Mouse (Mus musculus): ENCODE data around the gene Dynlt1b. TPM values are rescaled to one million over a fixed set of nuclear protein-coding genes. Genes with fewer than 3 reads are reported as not detected.
A peak's percentile ranks its signal among the peaks of the same experiment; 100 is the strongest.
"Not testable (repeated sequence)": the region's sequence is repeated elsewhere in the genome, so short reads cannot be mapped to it uniquely, and the experiment has no call there.

Dynlt1b gene
- total and polyA plus RNA-seq, 2 experiments from 2014 or later, result 264 to 558 TPM

GRCm38 (mm10) chr17:6445794-6446587, 16.1 kb downstream of the Dynlt1b start:
- 79% methylated on average over 8 of the region's 16 CpGs for WGBS
- H3K9ac ChIP-seq (replicated peaks; ENCODE audit: low read depth, low read length); ATAC-seq (ENCODE audit: insufficient read depth, low read depth); H3K36me3 ChIP-seq (replicated peaks; ENCODE audit: control insufficient read depth, insufficient read depth, low read length); H3K4me3 ChIP-seq (ENCODE audit: low read depth, low read length); H3K9me3 ChIP-seq (replicated peaks; ENCODE audit: control insufficient read depth, low read length); H3K27me3 ChIP-seq (ENCODE audit: control insufficient read depth, insufficient read depth, low read length); DNase-seq (ENCODE audit: low spot score); H3K4me1 ChIP-seq (ENCODE audit: control insufficient read depth, insufficient read depth); H3K4me2 ChIP-seq (ENCODE audit: low read depth, low read length); H3K27ac ChIP-seq (ENCODE audit: low read depth): not testable (repeated sequence)

GRCm38 (mm10) chr17:6448293-6448692, 18.4 kb downstream of the Dynlt1b start:
- 74% methylated on average over 8 of the region's 8 CpGs for WGBS

GRCm38 (mm10) chr17:6449166-6449565, 19.3 kb downstream of the Dynlt1b start:
- not testable (repeated sequence) for H3K9me3 ChIP-seq (replicated peaks; ENCODE audit: control insufficient read depth, low read length); H3K4me1 ChIP-seq (ENCODE audit: control insufficient read depth, insufficient read depth); H3K4me2 ChIP-seq (ENCODE audit: low read depth, low read length); H3K27me3 ChIP-seq (ENCODE audit: control insufficient read depth, insufficient read depth, low read length); ATAC-seq (ENCODE audit: insufficient read depth, low read depth); H3K27ac ChIP-seq (ENCODE audit: low read depth); H3K36me3 ChIP-seq (replicated peaks; ENCODE audit: control insufficient read depth, insufficient read depth, low read length); H3K9ac ChIP-seq (replicated peaks; ENCODE audit: low read depth, low read length); H3K4me3 ChIP-seq (ENCODE audit: low read depth, low read length); DNase-seq (ENCODE audit: low spot score)
- WGBS, result 83% methylated on average over 12 of the region's 12 CpGs

More at GRCm38 (mm10) chr17:6448293-6448692, 18.4 kb downstream of the Dynlt1b start:
- not testable (repeated sequence) for H3K9ac ChIP-seq (replicated peaks; ENCODE audit: low read depth, low read length); H3K36me3 ChIP-seq (replicated peaks; ENCODE audit: control insufficient read depth, insufficient read depth, low read length); ATAC-seq (ENCODE audit: insufficient read depth, low read depth); H3K4me1 ChIP-seq (ENCODE audit: control insufficient read depth, insufficient read depth); DNase-seq (ENCODE audit: low spot score); H3K27me3 ChIP-seq (ENCODE audit: control insufficient read depth, insufficient read depth, low read length); H3K4me3 ChIP-seq (ENCODE audit: low read depth, low read length); H3K9me3 ChIP-seq (replicated peaks; ENCODE audit: control insufficient read depth, low read length); H3K4me2 ChIP-seq (ENCODE audit: low read depth, low read length); H3K27ac ChIP-seq (ENCODE audit: low read depth)

GRCm38 (mm10) chr17:6451205-6451604, 21.3 kb downstream of the Dynlt1b start:
- not testable (repeated sequence) for H3K9ac ChIP-seq (replicated peaks; ENCODE audit: low read depth, low read length); H3K9me3 ChIP-seq (replicated peaks; ENCODE audit: control insufficient read depth, low read length); H3K4me2 ChIP-seq (ENCODE audit: low read depth, low read length); H3K27me3 ChIP-seq (ENCODE audit: control insufficient read depth, insufficient read depth, low read length); H3K27ac ChIP-seq (ENCODE audit: low read depth); H3K4me3 ChIP-seq (ENCODE audit: low read depth, low read length); H3K4me1 ChIP-seq (ENCODE audit: control insufficient read depth, insufficient read depth); H3K36me3 ChIP-seq (replicated peaks; ENCODE audit: control insufficient read depth, insufficient read depth, low read length); DNase-seq (ENCODE audit: low spot score)
- 0 out of 2 replicates have a peak, but pooled peaks have one; percentile 7 for ATAC-seq (ENCODE audit: insufficient read depth, low read depth)
- WGBS, result 86% methylated on average over 2 of the region's 10 CpGs

GRCm38 (mm10) chr17:6452689-6453088, 22.8 kb downstream of the Dynlt1b start:
- not testable (repeated sequence) for H3K9me3 ChIP-seq (replicated peaks; ENCODE audit: control insufficient read depth, low read length); H3K4me3 ChIP-seq (ENCODE audit: low read depth, low read length); H3K27ac ChIP-seq (ENCODE audit: low read depth); H3K4me2 ChIP-seq (ENCODE audit: low read depth, low read length); H3K9ac ChIP-seq (replicated peaks; ENCODE audit: low read depth, low read length); H3K27me3 ChIP-seq (ENCODE audit: control insufficient read depth, insufficient read depth, low read length); H3K4me1 ChIP-seq (ENCODE audit: control insufficient read depth, insufficient read depth); DNase-seq (ENCODE audit: low spot score); ATAC-seq (ENCODE audit: insufficient read depth, low read depth); H3K36me3 ChIP-seq (replicated peaks; ENCODE audit: control insufficient read depth, insufficient read depth, low read length)
- WGBS, result 89% methylated on average over 8 of the region's 11 CpGs

GRCm38 (mm10) chr17:6454703-6455102, 24.8 kb downstream of the Dynlt1b start:
- H3K27ac ChIP-seq (ENCODE audit: low read depth); H3K27me3 ChIP-seq (ENCODE audit: control insufficient read depth, insufficient read depth, low read length); ATAC-seq (ENCODE audit: insufficient read depth, low read depth); H3K9me3 ChIP-seq (replicated peaks; ENCODE audit: control insufficient read depth, low read length); DNase-seq (ENCODE audit: low spot score); H3K4me3 ChIP-seq (ENCODE audit: low read depth, low read length); H3K4me2 ChIP-seq (ENCODE audit: low read depth, low read length); H3K9ac ChIP-seq (replicated peaks; ENCODE audit: low read depth, low read length); H3K4me1 ChIP-seq (ENCODE audit: control insufficient read depth, insufficient read depth); H3K36me3 ChIP-seq (replicated peaks; ENCODE audit: control insufficient read depth, insufficient read depth, low read length): not testable (repeated sequence)
- 86% methylated on average over 2 of the region's 2 CpGs for WGBS

GRCm38 (mm10) chr17:6455883-6456282, 26.0 kb downstream of the Dynlt1b start:
- H3K4me2 ChIP-seq (ENCODE audit: low read depth, low read length); H3K27ac ChIP-seq (ENCODE audit: low read depth); H3K9ac ChIP-seq (replicated peaks; ENCODE audit: low read depth, low read length); H3K36me3 ChIP-seq (replicated peaks; ENCODE audit: control insufficient read depth, insufficient read depth, low read length); H3K4me1 ChIP-seq (ENCODE audit: control insufficient read depth, insufficient read depth); DNase-seq (ENCODE audit: low spot score); H3K9me3 ChIP-seq (replicated peaks; ENCODE audit: control insufficient read depth, low read length); ATAC-seq (ENCODE audit: insufficient read depth, low read depth); H3K4me3 ChIP-seq (ENCODE audit: low read depth, low read length); H3K27me3 ChIP-seq (ENCODE audit: control insufficient read depth, insufficient read depth, low read length): not testable (repeated sequence)
- 93% methylated on average over 11 of the region's 12 CpGs for WGBS

- not testable (repeated sequence) for H3K36me3 ChIP-seq (replicated peaks; ENCODE audit: control insufficient read depth, insufficient read depth, low read length); H3K4me1 ChIP-seq (ENCODE audit: control insufficient read depth, insufficient read depth); H3K27ac ChIP-seq (ENCODE audit: low read depth); H3K9ac ChIP-seq (replicated peaks; ENCODE audit: low read depth, low read length); H3K27me3 ChIP-seq (ENCODE audit: control insufficient read depth, insufficient read depth, low read length); DNase-seq (ENCODE audit: low spot score); H3K4me2 ChIP-seq (ENCODE audit: low read depth, low read length); H3K9me3 ChIP-seq (replicated peaks; ENCODE audit: control insufficient read depth, low read length); H3K4me3 ChIP-seq (ENCODE audit: low read depth, low read length); ATAC-seq (ENCODE audit: insufficient read depth, low read depth)
- 89% methylated on average over 13 of the region's 22 CpGs for WGBS
Measured at GRCm38 (mm10) chr17:6456614-6457402, 26.9 kb downstream of the Dynlt1b start.
